Mouse (Mus musculus) left cerebral cortex, postnatal 14 days (tissue): ENCODE measurements around the gene Abca17. TPM values are rescaled to one million over a fixed set of nuclear protein-coding genes. Genes with fewer than 3 reads are reported as not detected.

Source experiments
- microRNA-seq, 2 experiments: library from miRNA; unstranded; fragments of <30 nt; microRNA quantifications; one replicate each; pipeline ENCODE4 v1.2.0; 2022
- total RNA-seq, 2 experiments: library from RNA; stranded (reverse); gene quantifications; 2 replicates each; pipeline ENCODE4 v1.2.3; 2021

Gene Abca17
- total RNA-seq, 2 experiments from 2014 or later: 0.77 to 1.3 TPM

Small RNA genes within 50 kb of the gene (microRNA-seq; reads per million reads assigned to microRNA genes)
- gene Gm24427 (0 reads per million in 2 experiments), gene Mir5134 (1.0 to 2.4 reads per million in 2 experiments), gene Mir6965 (0 to 0.79 reads per million in 2 experiments)

Other genes with a start within 250 kb of the Abca17 start
- 10 to 100 TPM; 89.4 to 95.5 TPM for gene Pdpk1, start 200.1 kb downstream of the Abca17 start, total RNA-seq
- gene Amdhd2, start 187.3 kb downstream of the Abca17 start, total RNA-seq: 10 to 100 TPM; 32.4 to 36.1 TPM
- 1,000 to 10,000 TPM; 1,506 to 1,590 TPM for gene Atp6v0c, start 181.4 kb downstream of the Abca17 start, total RNA-seq
- gene Tbc1d24, start 145.5 kb downstream of the Abca17 start, total RNA-seq: 10 to 100 TPM; 71.1 to 72.5 TPM
- gene Ntn3, start 141.5 kb downstream of the Abca17 start, total RNA-seq: 10 to 100 TPM; 11.0 to 12.6 TPM
- gene Tedc2, start 130.2 kb downstream of the Abca17 start, total RNA-seq: 10 to 100 TPM in 1 of 2 experiments, 1 to 10 TPM in 1; 8.7 to 10.1 TPM
- 1 to 10 TPM; 6.2 to 6.7 TPM for gene Ccnf, start 99.6 kb downstream of the Abca17 start, total RNA-seq
- 100 to 1,000 TPM; 111 to 118 TPM for gene Abca3, start 882 bp upstream of the Abca17 start, total RNA-seq
- gene Rnps1, start 63.5 kb upstream of the Abca17 start, total RNA-seq: 100 to 1,000 TPM; 141 to 145 TPM
- 10 to 100 TPM; 22.3 to 22.4 TPM for gene Eci1, start 75.6 kb upstream of the Abca17 start, total RNA-seq
- 1 to 10 TPM; 4.8 to 6.5 TPM for gene Dnase1l2, start 92.0 kb upstream of the Abca17 start, total RNA-seq
- gene E4f1, start 119.2 kb upstream of the Abca17 start, total RNA-seq: 10 to 100 TPM; 31.2 to 33.1 TPM
- 10 to 100 TPM; 70.6 to 74.9 TPM for gene Pgp, start 119.3 kb upstream of the Abca17 start, total RNA-seq
- 1 to 10 TPM; 1.7 to 1.8 TPM for gene Bricd5, start 122.8 kb upstream of the Abca17 start, total RNA-seq
- 10 to 100 TPM; 32.3 to 36.9 TPM for gene Mlst8, start 128.0 kb upstream of the Abca17 start, total RNA-seq
- gene Caskin1, start 137.5 kb upstream of the Abca17 start, total RNA-seq: 100 to 1,000 TPM; 134 to 145 TPM
- gene Traf7, start 176.9 kb upstream of the Abca17 start, total RNA-seq: 10 to 100 TPM; 86.8 to 91.7 TPM
- 10 to 100 TPM; 36.2 to 40.4 TPM for gene Rab26, start 183.1 kb upstream of the Abca17 start, total RNA-seq
- gene Pkd1, start 198.8 kb upstream of the Abca17 start, total RNA-seq: 10 to 100 TPM; 68.6 to 78.7 TPM